Mouse (Mus musculus) granulocyte monocyte progenitor cell, adult 5-6 weeks (primary cell): ENCODE measurements around the gene Mfsd4b2. TPM values are rescaled to one million over a fixed set of nuclear protein-coding genes. Genes with fewer than 3 reads are reported as not detected.

Experiments used
- ATAC-seq: replicated peaks from 2 replicates; pipeline ENCODE4 v1.8.0; 2016; ENCODE audit warnings: mild to moderate bottlenecking, moderate TSS enrichment, inconsistent platforms; ENCODE audit not compliant: poor library complexity, severe bottlenecking
- total RNA-seq, 2 experiments: library from RNA; stranded (forward) in 1 of 2; stranded (reverse) in 1 of 2; fragments of 200-712, 200-1000 nt in 1 of 2; fragments of >200 nt in 1 of 2; fragmentation: Nextera tagmentation in 1 of 2; gene quantifications; 2 replicates each; pipeline ENCODE4 v1.2.3; 2014 to 2017

The Mfsd4b2 gene
- total RNA-seq, 2 experiments from 2014 or later, result not detected

DNA sequence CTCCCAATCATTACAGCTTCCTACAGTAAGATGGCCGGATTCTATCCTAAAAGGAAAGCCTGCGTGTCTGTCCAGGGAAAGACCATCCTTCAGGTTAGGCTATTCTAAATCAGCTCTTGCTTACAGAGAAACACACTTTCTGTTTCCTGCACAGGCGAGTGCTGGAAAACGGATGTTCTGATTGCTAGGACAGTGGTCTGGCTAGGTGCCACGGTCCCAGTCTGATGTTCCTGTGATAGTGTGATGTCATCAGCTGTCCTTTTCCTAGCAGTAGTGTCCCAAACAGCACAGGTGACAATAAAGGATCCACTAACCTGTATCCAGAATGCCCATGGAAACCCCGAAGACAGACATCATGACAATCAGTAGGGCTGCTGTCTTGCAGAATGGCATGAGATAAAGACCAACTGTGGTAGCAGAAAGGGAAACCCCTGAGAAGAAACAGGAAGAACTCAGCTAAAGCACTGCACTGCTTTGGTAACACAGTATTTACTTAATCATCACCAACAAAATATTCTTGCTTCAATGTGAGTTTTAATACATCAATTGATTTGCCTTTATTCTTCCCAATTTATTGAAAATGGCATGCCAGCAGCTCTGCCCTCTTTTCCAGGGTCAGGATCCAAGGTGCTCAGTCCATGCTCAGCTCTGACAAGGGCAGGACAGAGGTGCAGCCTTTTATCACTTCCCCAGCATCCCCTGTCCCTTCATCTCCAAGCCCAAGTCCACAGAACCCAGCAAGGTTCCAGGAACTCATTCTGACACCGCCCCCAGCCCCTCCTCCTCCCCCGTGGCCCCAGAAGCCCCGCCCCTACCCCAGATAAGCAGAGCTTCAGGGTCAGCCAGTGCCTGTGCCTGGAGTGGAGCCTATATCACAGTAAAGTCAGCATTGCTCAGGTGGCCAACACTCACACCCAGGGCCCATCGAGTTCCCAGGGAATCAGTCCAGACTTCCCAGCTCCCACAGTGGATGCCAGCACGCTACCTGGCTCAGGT lies 32.7 kb downstream of the Mfsd4b2 start:
- peak; percentile 29 for ATAC-seq

DNA sequence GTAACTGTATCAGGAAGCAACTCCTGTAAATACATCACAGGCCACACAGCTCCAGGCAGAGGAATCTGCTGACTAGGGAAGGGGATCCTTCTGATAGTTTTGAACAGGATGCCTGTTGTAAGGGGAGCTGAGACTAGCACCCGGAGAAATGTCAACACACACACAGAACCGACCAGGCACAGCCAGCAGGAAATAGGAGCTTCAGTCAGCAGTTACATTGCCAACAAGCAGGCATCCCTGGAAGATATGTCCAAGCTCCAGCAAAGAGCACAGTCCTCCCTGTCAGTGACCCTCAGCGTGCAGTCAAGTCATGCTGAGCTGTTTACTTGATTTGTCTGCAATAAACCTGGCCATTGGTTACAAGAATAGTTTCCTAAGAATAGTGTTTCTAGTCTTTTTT lies 38.1 kb downstream of the Mfsd4b2 start:
- no peak for ATAC-seq

Other genes starting within 250 kb of the Mfsd4b2 start
- 39.8 and 47.6 TPM in 2 replicates for gene Rev3l, start 194.8 kb downstream of the Mfsd4b2 start, total RNA-seq (2014; fragmentation: Nextera tagmentation)
- 23.5 and 37.2 TPM in 2 replicates for gene Rev3l, start 194.8 kb downstream of the Mfsd4b2 start, total RNA-seq (2017)
- 10.0 and 13.4 TPM in 2 replicates for gene Mfsd4b4, start 27.7 kb downstream of the Mfsd4b2 start, total RNA-seq (2014; fragmentation: Nextera tagmentation)
- gene Mfsd4b4, start 27.7 kb downstream of the Mfsd4b2 start, total RNA-seq (2017), result 5.6 and 8.2 TPM in 2 replicates
- gene Mfsd4b3, start 33.2 kb upstream of the Mfsd4b2 start, total RNA-seq (2014; fragmentation: Nextera tagmentation), result not detected in 2 replicates
- 0.57 TPM in 1 of 2 replicates, not detected in the other for gene Mfsd4b3, start 33.2 kb upstream of the Mfsd4b2 start, total RNA-seq (2017)
- 1.4 TPM in 1 of 2 replicates, not detected in the other for gene Mfsd4b5, start 59.7 kb upstream of the Mfsd4b2 start, total RNA-seq (2014; fragmentation: Nextera tagmentation)
- gene Mfsd4b5, start 59.7 kb upstream of the Mfsd4b2 start, total RNA-seq (2017), result 0.15 and 0.82 TPM in 2 replicates
- gene Mfsd4b1, start 98.3 kb upstream of the Mfsd4b2 start, total RNA-seq (2014; fragmentation: Nextera tagmentation), result not detected in 2 replicates
- 0.13 TPM in 1 of 2 replicates, not detected in the other for gene Mfsd4b1, start 98.3 kb upstream of the Mfsd4b2 start, total RNA-seq (2017)
- 30.2 and 37.9 TPM in 2 replicates for gene Slc16a10, start 215.3 kb upstream of the Mfsd4b2 start, total RNA-seq (2014; fragmentation: Nextera tagmentation)
- 21.4 and 29.6 TPM in 2 replicates for gene Slc16a10, start 215.3 kb upstream of the Mfsd4b2 start, total RNA-seq (2017)